Mouse (Mus musculus) thymus, adult 2 months (tissue): Measurements from ENCODE around the gene Tcf7l2. TPM values are rescaled to one million over a fixed set of nuclear protein-coding genes. Genes with fewer than 3 reads are reported as not detected.

Source experiments
- DNase-seq: peaks from one replicate; pipeline ENCODE4 v3.0.0; 2021
- H3K27ac ChIP-seq: fragments of 200-500 bp; 2 replicates; pipeline ENCODE4 v1.5.1; 2012; ENCODE audit warnings: low read length, control low read depth; ENCODE audit not compliant: control insufficient read depth, insufficient read depth
- H3K27me3 ChIP-seq: fragments of 200-500 bp; 2 replicates; pipeline ENCODE4 v1.6.1; 2012; ENCODE audit warnings: mild to moderate bottlenecking, low read length, moderate library complexity, mixed read lengths; ENCODE audit not compliant: control insufficient read depth, insufficient read depth
- H3K36me3 ChIP-seq: fragments of 200-500 bp; 2 replicates; pipeline ENCODE4 v1.6.1; 2012; ENCODE audit warnings: mild to moderate bottlenecking, low read length, moderate library complexity; ENCODE audit not compliant: control insufficient read depth, insufficient read depth
- H3K4me1 ChIP-seq: fragments of 200-500 bp; replicated peaks from 2 replicates; pipeline ENCODE4 v1.6.1; 2012; ENCODE audit warnings: low read length; ENCODE audit not compliant: control insufficient read depth, insufficient read depth
- H3K4me3 ChIP-seq: fragments of 200-500 bp; 2 replicates; pipeline ENCODE4 v1.5.1; 2012; ENCODE audit warnings: mild to moderate bottlenecking, low read length, control low read depth, moderate library complexity; ENCODE audit not compliant: control insufficient read depth, insufficient read depth
- CTCF ChIP-seq: fragments of 200-500 bp; IDR thresholded peaks from 2 replicates; pipeline ENCODE4 v1.5.1; 2012; ENCODE audit warnings: mild to moderate bottlenecking, control low read depth, low read length, moderate library complexity, borderline replicate concordance; ENCODE audit not compliant: control insufficient read depth, poor library complexity, insufficient read depth; ENCODE audit errors: extremely low read depth
- POLR2A ChIP-seq: fragments of 200-500 bp; IDR thresholded peaks from 2 replicates; pipeline ENCODE4 v1.6.1; 2012; ENCODE audit warnings: mild to moderate bottlenecking, low read length, control low read depth, moderate library complexity; ENCODE audit not compliant: control insufficient read depth, poor library complexity, insufficient read depth; ENCODE audit errors: extremely low read depth
- WGBS: fragments of 180-500 bp; shearing (Covaris S2); methylation state at CpG from one replicate; pipeline ENCODE4 v1.1.7; 2018; 5-methylcytosine and 5-hydroxymethylcytosine counted together
- polyA plus RNA-seq: library from polyadenylated mRNA; depleted of rRNA; stranded (reverse); fragments of >200 nt; gene quantifications from 2 replicates; pipeline ENCODE4 v1.2.3, GENCODE M21; 2012

Tcf7l2 gene
- polyA plus RNA-seq, 1 experiment = 7.6 TPM

DNA sequence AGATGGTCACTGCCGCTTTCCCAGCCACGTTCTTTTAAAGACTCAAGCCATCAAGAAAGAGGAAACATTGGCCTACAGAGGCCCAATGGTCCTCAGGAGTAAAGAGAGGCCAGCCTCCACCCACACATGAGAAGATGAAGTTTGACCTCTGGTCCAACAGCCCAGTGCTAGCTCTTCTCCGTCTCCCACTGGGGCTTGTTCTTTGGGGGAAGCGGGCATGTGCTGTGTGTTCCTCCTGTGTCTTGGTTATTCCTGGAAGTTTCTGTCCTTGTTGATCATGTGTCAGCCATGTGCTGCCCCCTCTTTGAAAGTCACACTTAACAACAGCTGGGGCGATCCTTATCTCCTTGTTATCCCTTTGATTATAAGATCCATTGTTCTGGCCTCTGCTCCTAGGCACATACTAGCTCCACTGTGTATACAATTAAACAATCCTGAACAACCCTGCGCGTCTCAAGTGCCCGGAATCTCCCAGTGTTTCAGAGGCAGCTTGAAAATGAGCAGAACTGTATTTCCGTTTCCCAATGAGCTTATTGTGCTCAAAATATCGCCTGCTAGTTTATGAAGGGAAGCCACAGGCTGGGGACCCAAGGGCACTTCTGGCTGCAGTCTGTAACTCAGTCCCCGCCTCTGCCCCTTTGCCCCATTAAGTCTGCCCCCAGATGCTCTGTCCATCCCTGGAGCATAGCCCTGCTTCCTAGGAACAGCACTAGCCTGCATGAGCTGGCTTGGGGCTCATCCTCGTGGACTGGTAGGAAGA is 65.0 kb downstream of the Tcf7l2 start:
- no peak overlapping the region for H3K27ac ChIP-seq
- WGBS = 89% methylated on average over 12 of the region's 12 CpGs
- TF ChIP-seq POLR2A = no peak
- no peak for TF ChIP-seq CTCF
- no peak overlapping the region for H3K4me3 ChIP-seq
- no peaks in the 10 kb centered on the region for H3K27me3 ChIP-seq
- no peak for DNase-seq
- H3K36me3 ChIP-seq = no peaks in the 10 kb centered on the region
- no peaks in the 10 kb centered on the region for H3K4me1 ChIP-seq

DNA sequence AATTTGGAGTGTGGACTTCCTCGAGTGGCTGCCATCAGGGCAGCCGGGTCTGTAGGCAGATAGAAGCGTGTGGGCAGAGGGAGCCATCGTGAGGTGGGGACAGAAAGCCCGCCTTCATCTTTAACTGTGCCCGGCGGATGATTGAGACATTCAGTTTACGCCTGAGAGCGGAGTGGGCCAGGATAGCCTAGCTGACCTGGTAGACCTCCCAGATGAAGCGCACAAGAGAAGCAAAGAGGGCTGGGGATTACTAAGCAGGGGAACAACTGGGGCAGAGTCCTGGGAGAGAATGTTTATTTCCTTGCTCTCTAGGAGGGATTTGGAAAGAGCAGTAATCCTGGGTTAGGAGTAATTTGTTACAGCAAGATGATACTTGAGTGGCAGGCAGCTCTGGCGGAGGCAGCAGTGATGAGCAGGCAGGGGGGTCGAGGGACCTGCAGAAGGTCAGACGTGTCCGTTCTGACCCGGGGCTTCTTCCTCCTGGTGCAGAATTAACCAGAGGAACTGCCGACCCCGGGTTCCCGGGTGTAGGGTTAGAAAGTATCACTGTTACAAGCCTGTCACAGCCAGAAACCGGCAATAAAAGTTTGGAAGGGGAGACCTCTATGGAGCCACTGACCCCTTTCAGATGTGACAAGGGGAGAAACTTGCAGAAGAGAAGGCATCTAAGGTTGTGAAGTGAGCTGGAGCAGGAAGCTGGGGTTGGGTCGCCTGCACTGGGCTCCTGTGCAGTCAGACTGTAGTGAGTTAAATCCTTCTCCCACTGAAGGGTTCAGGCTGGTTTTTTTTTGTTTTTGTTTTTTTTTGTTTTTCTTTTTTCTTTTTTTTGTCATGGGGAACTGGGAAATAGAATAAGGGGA is 65.8 kb downstream of the Tcf7l2 start:
- 52% methylated on average over 20 of the region's 20 CpGs for WGBS
- TF ChIP-seq POLR2A (no peak), CTCF (no peak)

DNA sequence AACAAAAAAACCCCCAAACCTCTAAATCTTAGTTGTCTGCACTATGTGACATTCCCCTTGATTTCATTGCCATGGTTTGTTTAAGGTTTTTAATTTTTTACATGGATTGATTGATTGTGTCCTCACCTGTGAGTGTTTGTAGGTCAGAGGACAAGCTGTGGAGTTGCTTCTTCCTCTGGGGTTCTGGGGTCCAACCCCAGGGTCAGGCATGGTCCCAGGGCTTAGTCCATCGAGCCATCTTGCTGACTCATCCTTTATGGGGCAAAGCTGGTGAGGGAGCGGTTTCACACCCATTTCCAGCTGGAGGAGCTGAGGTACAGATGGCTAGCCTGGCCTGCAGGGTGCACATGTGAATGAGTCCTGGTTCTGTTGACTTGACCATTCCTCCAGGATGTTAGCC is 66.7 kb downstream of the Tcf7l2 start:
- H3K36me3 ChIP-seq = no peaks in the 10 kb centered on the region
- 50% methylated on average over 2 of the region's 2 CpGs for WGBS
- H3K4me3 ChIP-seq = no peak overlapping the region
- DNase-seq = no peak
- no peaks in the 10 kb centered on the region for H3K4me1 ChIP-seq
- TF ChIP-seq CTCF (no peak), POLR2A (no peak)
- H3K27me3 ChIP-seq = no peaks in the 10 kb centered on the region
- H3K27ac ChIP-seq = no peak overlapping the region

More for the DNA sequence above, 65.8 kb downstream of the Tcf7l2 start:
- H3K27me3 ChIP-seq = no peaks in the 10 kb centered on the region
- no peaks in the 10 kb centered on the region for H3K4me1 ChIP-seq
- H3K27ac ChIP-seq = no peak overlapping the region
- no peak for DNase-seq
- no peaks in the 10 kb centered on the region for H3K36me3 ChIP-seq
- H3K4me3 ChIP-seq = no peak overlapping the region

DNA sequence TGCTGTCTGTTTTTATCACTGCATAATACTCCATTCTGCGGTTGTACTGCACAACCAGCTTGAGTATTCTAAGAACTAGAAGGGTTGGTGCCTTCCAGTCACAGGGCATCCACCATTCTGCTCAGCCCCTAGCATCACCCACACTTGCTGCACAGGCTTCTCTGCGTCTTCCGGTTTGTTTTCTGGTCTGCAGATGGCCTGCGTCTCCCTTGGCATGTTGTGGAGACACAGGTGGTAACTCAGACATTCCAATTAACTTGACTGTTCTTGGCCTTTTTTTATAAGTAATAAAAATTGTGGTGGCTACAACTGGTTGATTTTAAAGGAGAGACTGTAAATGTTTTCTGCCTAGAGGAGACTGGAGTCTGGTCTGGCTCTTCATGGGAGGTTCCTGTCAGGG is 67.9 kb downstream of the Tcf7l2 start:
- no peak for DNase-seq
- no peaks in the 10 kb centered on the region for H3K36me3 ChIP-seq
- H3K4me1 ChIP-seq = no peaks in the 10 kb centered on the region
- H3K27ac ChIP-seq = no peak overlapping the region
- no peak overlapping the region for H3K4me3 ChIP-seq
- WGBS = 98% methylated on average over 4 of the region's 4 CpGs
- no peaks in the 10 kb centered on the region for H3K27me3 ChIP-seq
- no peak for TF ChIP-seq POLR2A

DNA sequence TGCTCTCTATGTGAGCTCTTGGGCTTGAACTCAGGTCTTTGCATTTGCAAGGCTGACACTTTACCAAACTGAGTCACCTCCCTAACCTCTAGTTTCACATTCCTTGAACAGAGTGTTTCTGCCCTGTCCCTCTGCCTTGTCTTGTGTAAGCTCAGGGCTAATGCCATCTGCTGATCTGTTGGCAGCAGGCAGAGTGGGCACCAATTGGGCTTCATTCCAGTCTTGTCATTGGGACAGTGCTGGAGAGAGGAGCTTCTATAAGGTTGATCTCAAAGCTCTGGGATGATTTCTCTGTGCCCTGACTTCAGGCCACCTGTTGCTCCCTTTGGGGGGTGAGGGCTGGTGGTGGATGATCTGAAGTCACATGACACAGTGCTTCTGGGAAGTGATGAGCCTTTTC is 70.6 kb downstream of the Tcf7l2 start:
- no peaks in the 10 kb centered on the region for H3K4me1 ChIP-seq
- no peak for DNase-seq
- H3K27me3 ChIP-seq = no peaks in the 10 kb centered on the region
- TF ChIP-seq CTCF (no peak), POLR2A (no peak)
- no peak overlapping the region for H3K4me3 ChIP-seq
- H3K36me3 ChIP-seq = no peaks in the 10 kb centered on the region
- H3K27ac ChIP-seq = no peak overlapping the region

DNA sequence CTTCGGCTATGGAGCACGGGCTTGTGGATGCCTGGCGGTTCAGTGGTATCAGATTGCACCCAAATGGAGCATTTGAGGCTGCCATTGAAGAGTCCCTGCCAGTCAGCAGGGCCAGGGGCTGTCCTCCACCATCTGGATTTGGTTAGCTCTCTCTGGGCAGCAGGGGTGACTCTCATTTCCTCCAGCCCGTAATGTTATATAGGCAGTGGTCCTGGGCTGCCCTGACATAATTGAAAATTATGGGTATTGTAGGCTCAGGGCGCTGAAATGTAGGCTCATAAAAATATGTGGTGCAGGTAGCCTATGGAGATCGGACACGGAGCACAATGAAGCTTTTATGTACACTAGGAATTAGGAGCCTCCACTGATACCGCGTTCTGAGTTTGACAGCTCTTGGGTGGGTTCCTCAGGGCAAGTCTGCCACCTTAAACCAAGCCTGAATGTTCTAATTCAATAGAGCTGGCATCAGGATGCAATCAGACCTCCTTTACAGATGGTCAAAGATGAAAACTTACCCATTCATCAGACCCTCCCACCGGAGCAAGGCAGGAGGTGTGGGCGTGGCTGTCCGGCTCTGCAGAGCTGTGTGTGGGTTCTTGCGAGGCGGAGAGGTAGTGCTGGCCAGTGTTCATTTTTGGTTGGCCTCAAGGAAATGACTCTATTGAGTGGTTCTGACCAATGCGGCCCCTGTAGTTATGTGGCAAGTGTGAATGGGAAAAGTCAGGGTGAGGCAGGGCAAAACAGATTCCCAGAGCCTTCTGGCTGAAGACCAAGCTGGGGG is 73.6 kb downstream of the Tcf7l2 start:
- no peak for DNase-seq
- Histone ChIP-seq H3K27me3 (no peaks in the 10 kb centered on the region), H3K36me3 (no peaks in the 10 kb centered on the region), H3K4me3 (no peak overlapping the region), H3K27ac (no peak overlapping the region), H3K4me1 (no peaks in the 10 kb centered on the region)
- WGBS = 94% methylated on average over 15 of the region's 15 CpGs
- no peak for TF ChIP-seq POLR2A
- no peak for TF ChIP-seq CTCF
